Mouse (Mus musculus) forebrain, postnatal 0 days (tissue): ENCODE data around the gene Trp63. TPM values are rescaled to one million over a fixed set of nuclear protein-coding genes. Genes with fewer than 3 reads are reported as not detected.

Experiments used
- ATAC-seq: fragments of 200-750 bp; cut with Nextera tagmentation; 2 replicates; pipeline ENCODE4 v1.8.0; 2017; ENCODE audit warnings: mild to moderate bottlenecking, moderate library complexity
- DNase-seq: peaks from one replicate; pipeline ENCODE4 v3.0.0-alpha.2; 2015
- H3K27ac ChIP-seq: fragments of 300-500 bp; sonication (generic); 2 replicates; pipeline ENCODE4 v1.5.1; 2014; ENCODE audit warnings: low read depth, mild to moderate bottlenecking, antibody characterized with exemption, low read length, moderate library complexity, mixed read lengths
- H3K27me3 ChIP-seq: fragments of 300-500 bp; sonication (generic); 2 replicates; pipeline ENCODE4 v1.6.1; 2014; ENCODE audit warnings: mild to moderate bottlenecking, low read length, mixed read lengths; ENCODE audit not compliant: insufficient read depth
- H3K36me3 ChIP-seq: fragments of 300-500 bp; sonication (generic); 2 replicates; pipeline ENCODE4 v1.6.1; 2014; ENCODE audit warnings: mild to moderate bottlenecking, moderate library complexity; ENCODE audit not compliant: insufficient read depth
- H3K4me1 ChIP-seq: fragments of 300-500 bp; sonication (generic); 2 replicates; pipeline ENCODE4 v1.6.1; 2014; ENCODE audit warnings: antibody characterized with exemption; ENCODE audit not compliant: insufficient read depth
- H3K4me2 ChIP-seq: fragments of 300-500 bp; sonication (generic); 2 replicates; pipeline ENCODE4 v1.6.1; 2014; ENCODE audit warnings: low read depth, mild to moderate bottlenecking, moderate library complexity
- H3K4me3 ChIP-seq: fragments of 300-500 bp; sonication (generic); 2 replicates; pipeline ENCODE4 v1.5.1; 2014; ENCODE audit warnings: low read depth, low read length, mixed read lengths
- H3K9ac ChIP-seq: fragments of 300-500 bp; sonication (generic); 2 replicates; pipeline ENCODE4 v1.6.1; 2014; ENCODE audit warnings: mild to moderate bottlenecking
- H3K9me3 ChIP-seq: fragments of 300-500 bp; sonication (generic); 2 replicates; pipeline ENCODE4 v1.6.1; 2016; ENCODE audit warnings: low read length
- CTCF ChIP-seq: sonication (generic); IDR thresholded peaks from 2 replicates; pipeline ENCODE4 v1.5.1; 2016; ENCODE audit warnings: antibody characterized with exemption, control low read depth, low read depth
- WGBS: fragments of 180-500 bp; shearing (Covaris S2); extraction: QIAGEN DNeasy Blood & Tissue Kit; methylation state at CpG from one replicate; pipeline ENCODE4 v1.1.7; 2014; 5-methylcytosine and 5-hydroxymethylcytosine counted together
- polyA plus RNA-seq: library from polyadenylated mRNA; unstranded; fragments of >200 nt; fragmentation: Nextera tagmentation; extraction: Ambion mirVana; gene quantifications from 2 replicates; pipeline ENCODE4 v1.2.1, GENCODE M21; 2015
- total RNA-seq: library from RNA; depleted of rRNA; stranded (reverse); fragments of >200 nt; gene quantifications from 2 replicates; pipeline ENCODE4 v1.2.3, GENCODE M21; 2014

Gene Trp63
- total and polyA plus RNA-seq, 2 experiments from 2014 or later: 0.14 to 0.23 TPM

GRCm38 (mm10) chr16:25779964-25780363 is 96.4 kb downstream of the Trp63 start:
- 54% methylated on average over 4 of the region's 4 CpGs for WGBS
- H3K4me2 ChIP-seq: no peak overlapping the region
- H3K27me3 ChIP-seq: no peaks in the 10 kb centered on the region
- TF ChIP-seq CTCF: no peak
- no peak overlapping the region for H3K4me3 ChIP-seq
- no peaks in the 10 kb centered on the region for H3K4me1 ChIP-seq
- no peak overlapping the region for H3K27ac ChIP-seq
- H3K9ac ChIP-seq: no peak overlapping the region
- no peaks in the 10 kb centered on the region for H3K9me3 ChIP-seq
- H3K36me3 ChIP-seq: no peaks in the 10 kb centered on the region
- DNase-seq (no peak), ATAC-seq (no peak)

DNA sequence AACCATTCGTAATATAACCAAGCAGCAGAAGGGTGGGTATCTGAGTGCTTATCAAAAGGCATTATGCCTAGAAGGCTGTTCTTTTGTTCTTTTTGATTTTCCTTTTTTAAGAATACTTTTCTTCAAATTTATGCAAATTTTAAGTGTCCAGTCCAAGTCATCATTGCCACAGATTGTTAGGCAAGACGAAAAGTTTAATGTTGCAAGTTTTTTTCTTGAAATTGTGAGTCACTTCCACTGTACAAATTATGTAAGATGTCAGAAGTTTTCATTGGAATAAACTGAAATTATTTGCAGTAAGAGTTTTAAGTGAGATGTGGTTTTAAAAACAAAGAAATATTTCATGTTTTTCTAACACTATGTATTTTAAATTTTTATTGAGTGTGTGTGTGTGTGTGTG is 100.7 kb downstream of the Trp63 start:
- Histone ChIP-seq H3K4me2 (no peak overlapping the region), H3K27me3 (no peaks in the 10 kb centered on the region), H3K36me3 (no peaks in the 10 kb centered on the region), H3K9ac (no peak overlapping the region), H3K9me3 (no peaks in the 10 kb centered on the region), H3K4me1 (no peaks in the 10 kb centered on the region), H3K27ac (no peak overlapping the region), H3K4me3 (no peak overlapping the region)
- DNase-seq (no peak), ATAC-seq (no peak)
- TF ChIP-seq CTCF: no peak
- WGBS: 67% methylated on average over 2 of the region's 2 CpGs

DNA sequence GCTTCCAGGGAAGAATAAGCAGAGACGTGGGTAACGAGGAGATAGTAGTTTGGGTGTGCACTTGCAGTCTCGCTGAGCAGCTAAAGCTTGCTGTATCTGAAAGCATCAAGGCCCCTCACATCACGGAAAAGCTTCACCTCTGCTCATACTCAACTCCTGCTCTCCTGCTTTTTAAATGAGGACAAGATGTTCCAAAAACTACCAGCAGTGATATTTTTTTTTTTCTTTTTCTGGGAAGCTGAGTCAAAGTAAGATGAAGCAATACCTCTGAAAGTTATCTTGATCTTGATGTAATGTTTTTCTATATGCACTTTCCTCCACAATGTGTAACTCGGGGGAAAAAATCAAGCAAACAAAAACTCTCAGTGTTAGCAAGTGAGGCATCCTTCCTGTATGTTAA is 102.9 kb downstream of the Trp63 start:
- Histone ChIP-seq H3K36me3 (no peaks in the 10 kb centered on the region), H3K27ac (no peak overlapping the region), H3K4me1 (no peaks in the 10 kb centered on the region), H3K4me3 (no peak overlapping the region), H3K4me2 (no peak overlapping the region), H3K9me3 (no peaks in the 10 kb centered on the region), H3K27me3 (no peaks in the 10 kb centered on the region), H3K9ac (no peak overlapping the region)
- no peak for TF ChIP-seq CTCF
- DNase-seq (no peak), ATAC-seq (no peak)
- WGBS: 64% methylated on average over 5 of the region's 5 CpGs

DNA sequence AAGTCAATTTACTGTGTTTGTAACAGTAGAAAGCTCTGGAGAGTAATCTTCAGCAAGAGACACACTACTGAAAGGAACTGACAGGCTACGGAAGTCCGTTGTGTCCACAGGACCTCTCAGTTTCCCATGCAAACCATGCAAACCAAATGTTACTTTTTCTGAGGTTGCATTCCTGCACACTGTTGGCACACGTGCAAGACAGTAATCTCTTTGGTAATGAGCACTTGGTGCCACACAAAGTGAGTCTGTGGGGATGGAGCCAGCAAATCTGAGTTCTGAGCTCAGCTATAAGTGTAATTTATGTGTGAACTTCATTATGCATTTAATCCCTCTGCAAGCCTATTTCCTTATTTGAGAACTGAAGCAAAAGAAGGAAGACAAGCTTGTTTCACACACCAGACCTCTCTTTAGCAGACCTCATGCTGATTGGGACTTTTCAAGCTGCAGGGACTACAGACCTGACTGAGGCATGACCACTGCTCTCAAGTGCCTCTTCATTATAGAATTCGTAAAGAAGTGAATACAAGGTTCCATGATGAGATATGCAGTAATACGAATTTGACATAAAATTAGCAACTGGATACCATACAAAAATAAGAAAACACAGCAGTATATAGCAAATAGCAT is 109.2 kb downstream of the Trp63 start:
- Histone ChIP-seq H3K36me3 (no peaks in the 10 kb centered on the region), H3K27me3 (no peaks in the 10 kb centered on the region), H3K9ac (no peak overlapping the region), H3K27ac (no peak overlapping the region), H3K9me3 (no peaks in the 10 kb centered on the region), H3K4me3 (no peak overlapping the region), H3K4me1 (no peaks in the 10 kb centered on the region), H3K4me2 (no peak overlapping the region)
- ATAC-seq: peak; percentile 38; the same call in 1 of the 2 replicates
- DNase-seq: peak; percentile 50
- WGBS: 25% methylated on average over 5 of the region's 5 CpGs
- TF ChIP-seq CTCF: no peak

- no peak overlapping the region for H3K4me2 ChIP-seq
- H3K27ac ChIP-seq: no peak overlapping the region
- ATAC-seq (no peak), DNase-seq (no peak)
- 85% methylated on average over 4 of the region's 4 CpGs for WGBS
- no peak for TF ChIP-seq CTCF
- no peaks in the 10 kb centered on the region for H3K9me3 ChIP-seq
- H3K27me3 ChIP-seq: no peaks in the 10 kb centered on the region
- H3K4me3 ChIP-seq: no peak overlapping the region
- H3K36me3 ChIP-seq: no peaks in the 10 kb centered on the region
- H3K4me1 ChIP-seq: no peaks in the 10 kb centered on the region
- no peak overlapping the region for H3K9ac ChIP-seq
Measured at GRCm38 (mm10) chr16:25797732-25798294, 114.2 kb downstream of the Trp63 start.

- no peaks in the 10 kb centered on the region for H3K27me3 ChIP-seq
- no peak overlapping the region for H3K4me2 ChIP-seq
- DNase-seq (no peak), ATAC-seq (no peak)
- H3K9ac ChIP-seq: no peak overlapping the region
- no peaks in the 10 kb centered on the region for H3K36me3 ChIP-seq
- H3K27ac ChIP-seq: no peak overlapping the region
- no peaks in the 10 kb centered on the region for H3K4me1 ChIP-seq
- H3K9me3 ChIP-seq: no peaks in the 10 kb centered on the region
- TF ChIP-seq CTCF: no peak
- H3K4me3 ChIP-seq: no peak overlapping the region
Measured at GRCm38 (mm10) chr16:25799618-25800017, 116.1 kb downstream of the Trp63 start.

- 80% methylated on average over 3 of the region's 3 CpGs for WGBS
- no peak overlapping the region for H3K4me3 ChIP-seq
- no peaks in the 10 kb centered on the region for H3K27me3 ChIP-seq
- H3K9ac ChIP-seq: no peak overlapping the region
- TF ChIP-seq CTCF: no peak
- H3K4me2 ChIP-seq: no peak overlapping the region
- DNase-seq: no peak
- no peaks in the 10 kb centered on the region for H3K4me1 ChIP-seq
- H3K9me3 ChIP-seq: no peaks in the 10 kb centered on the region
- H3K27ac ChIP-seq: no peak overlapping the region
- no peaks in the 10 kb centered on the region for H3K36me3 ChIP-seq
- no peak for ATAC-seq
Measured at GRCm38 (mm10) chr16:25804955-25805354, 121.4 kb downstream of the Trp63 start.
